Mouse (Mus musculus): Measurements from ENCODE around the gene Slain1.

DNA sequence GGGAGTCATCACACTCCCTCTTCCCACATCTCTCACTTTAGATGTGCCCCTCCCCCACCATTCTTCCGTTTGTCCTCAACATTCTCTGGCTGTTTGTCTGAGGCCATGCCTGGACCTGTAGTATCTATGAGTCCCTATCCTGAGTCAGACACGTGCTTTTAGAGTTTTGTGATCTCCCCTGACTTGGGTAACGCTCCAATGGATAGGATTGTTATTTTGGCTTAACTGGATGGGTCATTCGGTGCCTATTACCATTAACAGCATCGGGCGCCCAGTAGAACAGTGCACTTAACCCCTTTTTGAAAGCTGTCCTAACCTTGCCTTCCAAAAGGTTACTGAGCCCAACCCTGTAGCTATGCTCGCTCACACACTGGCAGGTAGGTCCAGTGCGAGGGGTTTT lies 78.5 kb downstream of the Slain1 start:
- TF ChIP-seq POLR2A (IDR thresholded peaks at IDR 0.05; ENCODE audit: control insufficient read depth, extremely low read depth, insufficient read depth, low read length, poor library complexity): no peak
- no peak for TF ChIP-seq CTCF (IDR thresholded peaks at IDR 0.05; ENCODE audit: borderline replicate concordance, control insufficient read depth, extremely low read depth, insufficient read depth, low read length, poor library complexity)

Data from thymus, adult 2 months (tissue).